Mouse (Mus musculus) limb, embryonic 12.5 days (tissue): ENCODE data around the gene Rapgef6. TPM values are rescaled to one million over a fixed set of nuclear protein-coding genes. Genes with fewer than 3 reads are reported as not detected.

Source experiments
- ATAC-seq: fragments of 200-750 bp; cut with Nextera tagmentation; 2 replicates; pipeline ENCODE4 v1.8.0; 2017; ENCODE audit warnings: low read depth, moderate TSS enrichment; ENCODE audit not compliant: insufficient number of reproducible peaks, insufficient read depth, low FRiP score, low TSS enrichment
- H3K27ac ChIP-seq: fragments of 300-500 bp; sonication (generic); 2 replicates; pipeline ENCODE4 v1.5.1; 2016; ENCODE audit warnings: mild to moderate bottlenecking, moderate library complexity
- H3K27me3 ChIP-seq: fragments of 300-500 bp; sonication (generic); 2 replicates; pipeline ENCODE4 v1.6.1; 2016; ENCODE audit warnings: mild to moderate bottlenecking, moderate library complexity
- H3K36me3 ChIP-seq: fragments of 300-500 bp; sonication (generic); 2 replicates; pipeline ENCODE4 v1.6.1; 2016; ENCODE audit warnings: mild to moderate bottlenecking, moderate library complexity
- H3K4me1 ChIP-seq: fragments of 300-500 bp; sonication (generic); replicated peaks from 2 replicates; pipeline ENCODE4 v1.6.1; 2016
- H3K4me2 ChIP-seq: fragments of 300-500 bp; sonication (generic); 2 replicates; pipeline ENCODE4 v1.6.1; 2016; ENCODE audit warnings: mild to moderate bottlenecking, moderate library complexity
- H3K4me3 ChIP-seq: fragments of 300-500 bp; sonication (generic); replicated peaks from 2 replicates; pipeline ENCODE4 v1.5.1; 2016; ENCODE audit warnings: mild to moderate bottlenecking
- H3K9ac ChIP-seq: fragments of 300-500 bp; sonication (generic); replicated peaks from 2 replicates; pipeline ENCODE4 v1.6.1; 2016; ENCODE audit warnings: mild to moderate bottlenecking, moderate library complexity
- H3K9me3 ChIP-seq: fragments of 300-500 bp; sonication (generic); 2 replicates; pipeline ENCODE4 v1.6.1; 2016; ENCODE audit warnings: mild to moderate bottlenecking, moderate library complexity
- WGBS: fragments of 180-500 bp; shearing (Covaris S2); methylation state at CpG from one replicate; pipeline ENCODE4 v1.1.7; 2016; 5-methylcytosine and 5-hydroxymethylcytosine counted together
- polyA plus RNA-seq: library from polyadenylated mRNA; unstranded; fragments of >200 nt; fragmentation: Nextera tagmentation; extraction: Ambion mirVana; gene quantifications from 2 replicates; pipeline ENCODE4 v1.2.1, GENCODE M21; 2016

Gene Rapgef6
- polyA plus RNA-seq, result 33.3 and 37.9 TPM in 2 replicates

GRCm38 (mm10) chr11:54522529-54523430, at the start of gene Rapgef6:
TSS of gene Rapgef6 (plus strand) at chr11:54522847.
- Histone ChIP-seq H3K9me3 (no peaks in the 10 kb centered on the region), H3K4me1 (peaks cover 10% of the 10 kb centered on the region), H3K27ac (peak within 1 kb of the TSS; percentile 92), H3K36me3 (no peaks in the 10 kb centered on the region), H3K9ac (peak within 1 kb of the TSS; percentile 88), H3K4me3 (peak within 1 kb of the TSS; percentile 86), H3K27me3 (no peaks in the 10 kb centered on the region), H3K4me2 (peak within 1 kb of the TSS; percentile 66)
- WGBS, result under 1% methylated on average over 73 of the region's 73 CpGs
- ATAC-seq, result peak; percentile 96

GRCm38 (mm10) chr11:54478414-54478813, 44.2 kb upstream of the Rapgef6 start:
- Histone ChIP-seq H3K4me3 (no peak overlapping the region), H3K4me2 (no peak overlapping the region), H3K36me3 (peaks cover 21% of the 10 kb centered on the region), H3K9me3 (no peaks in the 10 kb centered on the region), H3K27me3 (no peaks in the 10 kb centered on the region), H3K9ac (no peak overlapping the region), H3K4me1 (no peaks in the 10 kb centered on the region), H3K27ac (no peak overlapping the region)
- 94% methylated on average over 1 of the region's 1 CpGs for WGBS
- ATAC-seq, result no peak

- no peaks in the 10 kb centered on the region for H3K27me3 ChIP-seq
- no peaks in the 10 kb centered on the region for H3K4me1 ChIP-seq
- H3K9ac ChIP-seq, result no peak overlapping the region
- ATAC-seq, result no peak
- no peak overlapping the region for H3K4me2 ChIP-seq
- 88% methylated on average over 3 of the region's 3 CpGs for WGBS
- H3K27ac ChIP-seq, result no peak overlapping the region
- no peaks in the 10 kb centered on the region for H3K9me3 ChIP-seq
- H3K36me3 ChIP-seq, result peaks cover 10% of the 10 kb centered on the region; the same call in 1 of the 2 replicates
- H3K4me3 ChIP-seq, result no peak overlapping the region
Measured at GRCm38 (mm10) chr11:54486041-54486440, 36.6 kb upstream of the Rapgef6 start.

GRCm38 (mm10) chr11:54491946-54492558, 30.6 kb upstream of the Rapgef6 start:
- 100% methylated on average over 1 of the region's 1 CpGs for WGBS
- Histone ChIP-seq H3K27ac (no peak overlapping the region), H3K4me2 (no peak overlapping the region), H3K27me3 (no peaks in the 10 kb centered on the region), H3K4me1 (no peaks in the 10 kb centered on the region), H3K4me3 (no peak overlapping the region), H3K9ac (no peak overlapping the region), H3K9me3 (no peaks in the 10 kb centered on the region), H3K36me3 (peaks cover 17% of the 10 kb centered on the region; the same call in 1 of the 2 replicates)
- ATAC-seq, result no peak

- Histone ChIP-seq H3K9ac (no peak overlapping the region), H3K4me3 (no peak overlapping the region), H3K27ac (no peak overlapping the region), H3K4me1 (no peaks in the 10 kb centered on the region), H3K9me3 (no peaks in the 10 kb centered on the region), H3K36me3 (peaks cover 17% of the 10 kb centered on the region; the same call in 1 of the 2 replicates), H3K27me3 (no peaks in the 10 kb centered on the region), H3K4me2 (no peak overlapping the region)
- no peak for ATAC-seq
- 93% methylated on average over 4 of the region's 4 CpGs for WGBS
Measured at GRCm38 (mm10) chr11:54492559-54492958, 30.1 kb upstream of the Rapgef6 start.

GRCm38 (mm10) chr11:54499838-54500237, 22.8 kb upstream of the Rapgef6 start:
- H3K9me3 ChIP-seq, result no peaks in the 10 kb centered on the region
- no peak overlapping the region for H3K27ac ChIP-seq
- no peaks in the 10 kb centered on the region for H3K4me1 ChIP-seq
- no peaks in the 10 kb centered on the region for H3K27me3 ChIP-seq
- no peak overlapping the region for H3K9ac ChIP-seq
- ATAC-seq, result no peak
- no peak overlapping the region for H3K4me2 ChIP-seq
- WGBS, result 79% methylated on average over 5 of the region's 5 CpGs
- H3K36me3 ChIP-seq, result peaks cover 41% of the 10 kb centered on the region
- H3K4me3 ChIP-seq, result no peak overlapping the region

- no peaks in the 10 kb centered on the region for H3K9me3 ChIP-seq
- no peak overlapping the region for H3K9ac ChIP-seq
- peaks cover 58% of the 10 kb centered on the region for H3K36me3 ChIP-seq
- 97% methylated on average over 4 of the region's 4 CpGs for WGBS
- no peak for ATAC-seq
- no peaks in the 10 kb centered on the region for H3K27me3 ChIP-seq
- H3K4me3 ChIP-seq, result no peak overlapping the region
- H3K4me2 ChIP-seq, result no peak overlapping the region
- no peaks in the 10 kb centered on the region for H3K4me1 ChIP-seq
- no peak overlapping the region for H3K27ac ChIP-seq
Measured at GRCm38 (mm10) chr11:54502546-54503245, 20.0 kb upstream of the Rapgef6 start.

GRCm38 (mm10) chr11:54513584-54513983, 9.1 kb upstream of the Rapgef6 start:
- no peak for ATAC-seq
- Histone ChIP-seq H3K9ac (no peak overlapping the region), H3K4me3 (no peak overlapping the region), H3K9me3 (no peaks in the 10 kb centered on the region), H3K27me3 (no peaks in the 10 kb centered on the region), H3K36me3 (peaks cover 21% of the 10 kb centered on the region), H3K4me2 (no peak overlapping the region), H3K4me1 (no peaks in the 10 kb centered on the region), H3K27ac (no peak overlapping the region)

- peak overlapping the region; percentile 92 for H3K27ac ChIP-seq
- H3K9me3 ChIP-seq, result no peaks in the 10 kb centered on the region
- 2% methylated on average over 18 of the region's 18 CpGs for WGBS
- peak overlapping the region; percentile 53 for H3K9ac ChIP-seq
- no peak for ATAC-seq
- H3K4me2 ChIP-seq, result peak overlapping the region; percentile 66
- peak overlapping the region; percentile 86 for H3K4me3 ChIP-seq
- no peaks in the 10 kb centered on the region for H3K27me3 ChIP-seq
- H3K4me1 ChIP-seq, result peaks cover 10% of the 10 kb centered on the region
- no peaks in the 10 kb centered on the region for H3K36me3 ChIP-seq
Measured at GRCm38 (mm10) chr11:54521927-54522528, 619 bp upstream of the Rapgef6 start.

- Histone ChIP-seq H3K36me3 (no peaks in the 10 kb centered on the region), H3K4me1 (peaks cover 10% of the 10 kb centered on the region), H3K27me3 (no peaks in the 10 kb centered on the region), H3K4me2 (peak overlapping the region; percentile 66), H3K9ac (peak overlapping the region; percentile 88), H3K9me3 (no peaks in the 10 kb centered on the region), H3K27ac (no peak overlapping the region), H3K4me3 (peak overlapping the region; percentile 86)
- ATAC-seq, result no peak
- WGBS, result 17% methylated on average over 10 of the region's 10 CpGs
Measured at GRCm38 (mm10) chr11:54523431-54524001, 869 bp downstream of the Rapgef6 start.
